Mouse (Mus musculus) right cerebral cortex, postnatal 25 days (tissue): ENCODE data around the gene Mum1l1.
A peak's percentile ranks its signal among the peaks of the same experiment; 100 is the strongest.
"Not testable (repeated sequence)": the region's sequence is repeated elsewhere in the genome, so short reads cannot be mapped to it uniquely, and the experiment has no call there.

Experiments used
- DNase-seq: peaks from one replicate; pipeline ENCODE4 v3.0.0; 2022

Gene Mum1l1

GRCm38 (mm10) chrX:139209829-139210225 is at the start of gene Mum1l1:
Gene Mum1l1, plus strand, starts transcription at chrX:139210042.
- peak; percentile 39 for DNase-seq

- DNase-seq = no peak
These were observed 30.9 kb upstream of the Mum1l1 start, which contains the start of gene 4933428M09Rik for GRCm38 (mm10) chrX:139178928-139179327. Gene 4933428M09Rik, plus strand, starts transcription at chrX:139179228.

GRCm38 (mm10) chrX:139191506-139191905 is 18.3 kb upstream of the Mum1l1 start:
- not testable (repeated sequence) for DNase-seq

- DNase-seq = no peak
These were observed 15.1 kb upstream of the Mum1l1 start for GRCm38 (mm10) chrX:139194572-139195279.

- not testable (repeated sequence) for DNase-seq
These were observed 532 bp upstream of the Mum1l1 start for GRCm38 (mm10) chrX:139209191-139209828.

GRCm38 (mm10) chrX:139214765-139215164 is 4.9 kb downstream of the Mum1l1 start:
- no peak for DNase-seq

GRCm38 (mm10) chrX:139216409-139216808 is 6.6 kb downstream of the Mum1l1 start:
- DNase-seq = no peak

- peak; percentile 23 for DNase-seq
These were observed 7.2 kb downstream of the Mum1l1 start for GRCm38 (mm10) chrX:139216991-139217593.

- no peak for DNase-seq
These were observed 7.9 kb downstream of the Mum1l1 start for GRCm38 (mm10) chrX:139217776-139218175.

- DNase-seq = peak; percentile 9
These were observed 9.2 kb downstream of the Mum1l1 start for GRCm38 (mm10) chrX:139219017-139219416.

- no peak for DNase-seq
These were observed 11.0 kb downstream of the Mum1l1 start for GRCm38 (mm10) chrX:139220830-139221229.

GRCm38 (mm10) chrX:139221893-139222292 is 12.1 kb downstream of the Mum1l1 start:
- no peak for DNase-seq

- DNase-seq = peak; percentile 7
These were observed 21.3 kb downstream of the Mum1l1 start for GRCm38 (mm10) chrX:139231143-139231542.

GRCm38 (mm10) chrX:139247294-139247693 is 37.5 kb downstream of the Mum1l1 start:
- no peak for DNase-seq

- no peak for DNase-seq
These were observed 47.2 kb downstream of the Mum1l1 start for GRCm38 (mm10) chrX:139257072-139257471.

- no peak for DNase-seq
These were observed 72.1 kb downstream of the Mum1l1 start for GRCm38 (mm10) chrX:139281966-139282365.
